Mouse (Mus musculus): ENCODE data around the gene Ophn1. TPM values are rescaled to one million over a fixed set of nuclear protein-coding genes. Genes with fewer than 3 reads are reported as not detected.

Gene Ophn1
- polyA plus RNA-seq, 1 experiment from 2014 or later = 43.8 TPM

DNA sequence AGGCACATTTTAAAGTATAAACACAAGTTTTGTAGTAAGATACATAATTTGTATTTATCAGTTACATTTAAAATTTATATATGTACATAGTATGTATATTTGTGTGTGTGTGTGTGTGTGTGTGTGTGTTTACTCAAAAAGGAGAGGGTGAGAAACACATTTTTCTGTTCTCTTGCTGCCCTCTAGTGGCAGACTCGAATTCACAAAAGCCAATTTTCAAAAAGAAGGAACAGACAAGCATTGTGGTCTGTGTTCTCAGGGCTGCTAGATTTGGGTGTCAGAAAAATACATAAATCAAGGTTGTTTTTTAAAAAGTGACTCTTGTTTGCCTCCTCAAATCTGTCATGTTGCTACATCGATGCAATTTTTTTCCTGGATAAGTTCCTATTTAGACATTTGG is 272.0 kb downstream of the Ophn1 start:
- H3K4me3 ChIP-seq (replicated peaks) = no peak overlapping the region
- H3K4me2 ChIP-seq (replicated peaks) = no peak overlapping the region
- WGBS = 3% methylated on average over 2 of the region's 2 CpGs
- H3K9me3 ChIP-seq = no peaks in the 10 kb centered on the region
- no peak for ATAC-seq
- H3K4me1 ChIP-seq (replicated peaks) = no peaks in the 10 kb centered on the region
- no peak overlapping the region for H3K9ac ChIP-seq (replicated peaks)
- H3K36me3 ChIP-seq = no peaks in the 10 kb centered on the region
- no peaks in the 10 kb centered on the region for H3K27me3 ChIP-seq
- H3K27ac ChIP-seq = no peak overlapping the region

DNA sequence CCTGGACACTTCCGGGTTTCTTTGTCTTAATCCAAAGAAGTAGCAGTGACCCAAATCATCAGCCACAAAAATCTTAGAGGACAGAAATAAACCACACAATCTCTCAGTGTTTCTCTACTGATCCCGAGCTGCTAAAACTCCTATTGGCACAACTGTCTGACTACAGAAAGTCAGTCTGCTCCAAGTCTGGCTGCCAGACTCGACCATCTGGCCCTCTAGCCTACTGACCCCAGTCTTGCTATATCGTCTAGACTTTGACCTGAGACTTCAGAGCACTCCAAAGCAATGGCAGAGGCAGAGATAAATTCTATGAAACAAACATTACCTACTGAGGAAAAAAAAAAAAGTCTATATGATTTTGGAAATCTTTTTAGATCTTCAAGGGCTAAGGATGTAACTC is 273.4 kb downstream of the Ophn1 start:
- H3K36me3 ChIP-seq = no peaks in the 10 kb centered on the region
- H3K27ac ChIP-seq = no peak overlapping the region
- H3K4me1 ChIP-seq (replicated peaks) = no peaks in the 10 kb centered on the region
- no peak overlapping the region for H3K9ac ChIP-seq (replicated peaks)
- no peak overlapping the region for H3K4me3 ChIP-seq (replicated peaks)
- H3K27me3 ChIP-seq = no peaks in the 10 kb centered on the region
- 77% methylated on average over 4 of the region's 4 CpGs for WGBS
- no peak for ATAC-seq
- H3K9me3 ChIP-seq = no peaks in the 10 kb centered on the region
- no peak overlapping the region for H3K4me2 ChIP-seq (replicated peaks)

DNA sequence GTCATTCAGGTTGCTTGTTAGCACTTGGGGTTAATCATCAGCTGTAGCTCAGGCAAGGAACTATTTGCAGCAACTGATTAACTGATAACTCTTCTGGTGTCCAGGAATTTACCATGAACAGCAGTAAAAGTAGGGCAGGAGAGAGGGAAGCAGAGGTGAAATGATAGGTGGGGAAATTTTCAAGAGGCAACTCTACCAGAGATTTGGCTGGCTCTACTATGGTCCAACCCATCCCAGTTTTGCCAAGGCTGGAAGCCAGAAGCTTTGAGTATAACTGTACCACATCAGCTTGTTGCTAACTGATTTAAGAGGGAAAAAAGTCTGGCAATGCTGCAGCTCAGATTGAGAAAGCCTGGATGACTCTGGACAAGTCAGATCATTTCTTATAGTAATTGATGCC is 316.6 kb downstream of the Ophn1 start:
- Histone ChIP-seq H3K4me2 (replicated peaks) (no peak overlapping the region), H3K27me3 (no peaks in the 10 kb centered on the region), H3K36me3 (peaks cover 4% of the 10 kb centered on the region; the same call in 1 of the 2 replicates), H3K4me3 (replicated peaks) (no peak overlapping the region), H3K9ac (replicated peaks) (no peak overlapping the region), H3K27ac (no peak overlapping the region), H3K4me1 (replicated peaks) (no peaks in the 10 kb centered on the region), H3K9me3 (no peaks in the 10 kb centered on the region)
- no peak for ATAC-seq

DNA sequence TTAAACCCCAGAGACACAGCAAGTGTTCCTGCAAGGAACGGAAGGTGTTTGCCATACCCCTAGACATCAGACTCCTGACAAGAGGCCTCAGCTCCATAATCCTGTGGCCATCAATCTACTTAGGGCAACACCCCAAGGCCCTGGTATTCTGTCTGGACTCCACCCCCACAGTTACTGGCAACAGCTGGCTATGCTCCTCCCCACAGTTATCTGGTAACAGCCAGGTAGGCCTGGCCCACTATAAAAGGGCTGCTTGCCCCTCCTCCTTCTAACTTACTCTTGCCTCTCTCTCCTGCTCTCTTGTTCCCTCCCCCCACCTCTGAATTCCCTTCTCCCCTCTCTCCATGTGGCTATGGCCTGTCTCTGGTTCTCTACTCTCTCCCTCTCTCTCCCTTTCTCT is 344.4 kb downstream of the Ophn1 start:
- ATAC-seq = no peak
- H3K9me3 ChIP-seq = no peaks in the 10 kb centered on the region
- 100% methylated on average over 1 of the region's 1 CpGs for WGBS
- H3K4me2 ChIP-seq (replicated peaks) = no peak overlapping the region
- no peaks in the 10 kb centered on the region for H3K27me3 ChIP-seq
- H3K4me1 ChIP-seq (replicated peaks) = no peaks in the 10 kb centered on the region
- H3K9ac ChIP-seq (replicated peaks) = no peak overlapping the region
- H3K27ac ChIP-seq = no peak overlapping the region
- H3K36me3 ChIP-seq = no peaks in the 10 kb centered on the region
- no peak overlapping the region for H3K4me3 ChIP-seq (replicated peaks)

DNA sequence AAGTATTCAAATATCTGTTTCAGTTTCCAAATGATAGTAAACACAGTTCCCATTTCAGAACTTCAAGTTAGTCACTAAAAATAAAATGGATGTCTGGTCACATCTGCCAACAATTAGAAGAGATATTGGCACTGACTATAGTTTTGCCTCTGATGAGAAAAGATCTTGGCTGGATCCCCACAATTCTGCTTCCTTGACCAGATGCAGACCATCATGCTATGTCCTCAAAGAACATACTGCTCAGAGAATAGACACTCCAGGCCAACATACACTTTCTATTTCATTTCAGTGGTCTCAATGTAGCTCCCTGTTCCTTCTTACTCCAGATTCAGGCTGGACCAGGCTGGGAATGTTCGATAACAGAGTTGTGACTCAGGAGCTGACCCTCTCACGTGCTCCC is 375.5 kb downstream of the Ophn1 start:
- H3K9me3 ChIP-seq = no peaks in the 10 kb centered on the region
- no peaks in the 10 kb centered on the region for H3K27me3 ChIP-seq
- ATAC-seq = no peak
- H3K9ac ChIP-seq (replicated peaks) = no peak overlapping the region
- H3K4me1 ChIP-seq (replicated peaks) = no peaks in the 10 kb centered on the region
- no peaks in the 10 kb centered on the region for H3K36me3 ChIP-seq
- H3K4me2 ChIP-seq (replicated peaks) = no peak overlapping the region
- 90% methylated on average over 2 of the region's 2 CpGs for WGBS
- H3K4me3 ChIP-seq (replicated peaks) = no peak overlapping the region
- H3K27ac ChIP-seq = no peak overlapping the region

DNA sequence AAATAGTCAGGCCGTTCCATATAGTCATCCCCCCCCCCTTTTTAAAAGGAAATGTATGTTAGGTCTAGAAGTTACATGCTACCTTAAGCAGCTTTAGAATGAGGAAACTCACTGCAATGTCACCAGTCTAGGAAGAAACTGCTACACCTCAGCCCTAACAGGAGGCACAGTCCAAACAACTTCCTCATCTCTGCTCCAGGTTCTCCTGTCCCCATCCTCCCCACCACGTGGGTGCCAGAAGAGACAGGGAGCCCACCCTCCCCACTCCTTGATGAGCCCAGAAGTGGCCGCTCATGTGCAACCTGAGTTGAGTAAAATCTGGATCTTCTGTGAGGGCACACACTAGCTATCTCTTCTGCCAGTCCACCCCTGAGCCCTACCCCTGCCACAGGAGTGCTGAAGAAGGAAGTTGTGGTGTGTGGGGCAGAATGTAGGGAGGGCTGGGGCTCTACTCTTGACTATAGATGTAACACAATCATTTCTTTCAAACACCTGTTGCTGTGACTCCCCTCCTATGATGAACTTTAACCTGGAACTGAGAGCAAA is 376.4 kb downstream of the Ophn1 start:
- WGBS = 76% methylated on average over 3 of the region's 3 CpGs
- no peak for ATAC-seq
- no peaks in the 10 kb centered on the region for H3K36me3 ChIP-seq

More for the DNA sequence above, 376.4 kb downstream of the Ophn1 start:
- Histone ChIP-seq H3K27me3 (no peaks in the 10 kb centered on the region), H3K27ac (no peak overlapping the region), H3K4me3 (replicated peaks) (no peak overlapping the region), H3K9me3 (no peaks in the 10 kb centered on the region), H3K9ac (replicated peaks) (no peak overlapping the region), H3K4me2 (replicated peaks) (no peak overlapping the region), H3K4me1 (replicated peaks) (no peaks in the 10 kb centered on the region)

Small RNA genes within 50 kb of the gene (microRNA-seq; reads per million reads assigned to microRNA genes)
- gene Gm27554 = not detected

Other genes with a start within 250 kb of the Ophn1 start
- 19.2 and 21.9 TPM in 2 replicates for gene Yipf6, start 45.3 kb upstream of the Ophn1 start, polyA plus RNA-seq (2015; fragmentation: Nextera tagmentation; extraction: Ambion mirVana)
- 4.4 and 5.1 TPM in 2 replicates for gene Stard8, start 112.2 kb upstream of the Ophn1 start, polyA plus RNA-seq (2015; fragmentation: Nextera tagmentation; extraction: Ambion mirVana)
- 24.1 and 36.5 TPM in 2 replicates for gene Efnb1, start 245.1 kb upstream of the Ophn1 start, polyA plus RNA-seq (2015; fragmentation: Nextera tagmentation; extraction: Ambion mirVana)